Mouse (Mus musculus): ENCODE measurements at regions not wholly inside any gene's neighbourhood (a gene's known extent, or its start where the extent isn't known, plus 50 kb on each side); places are given as distances from the start of the nearest gene placed in this dataset.

- Histone ChIP-seq H3K27ac (ENCODE audit: low read length) (no peak overlapping the region), H3K27me3 (ENCODE audit: control insufficient read depth, insufficient read depth, low read depth, low read length) (no peaks in the 10 kb centered on the region), H3K4me3 (ENCODE audit: low read length) (no peak overlapping the region), H3K36me3 (ENCODE audit: control insufficient read depth, insufficient read depth, low read length) (no peaks in the 10 kb centered on the region), H3K9me3 (ENCODE audit: control insufficient read depth, low read length) (no peaks in the 10 kb centered on the region), H3K4me2 (ENCODE audit: low read depth, low read length) (no peak overlapping the region), H3K9ac (ENCODE audit: low read length) (no peak overlapping the region), H3K4me1 (replicated peaks; ENCODE audit: control insufficient read depth, insufficient read depth, low read length) (no peaks in the 10 kb centered on the region)
- WGBS = 39% methylated on average over 2 of the region's 2 CpGs
- no peak for ATAC-seq (ENCODE audit: low read depth)
These were observed 134.4 kb downstream of the Tmem161b start for GRCm38 (mm10) chr13:84356455-84356854.

DNA sequence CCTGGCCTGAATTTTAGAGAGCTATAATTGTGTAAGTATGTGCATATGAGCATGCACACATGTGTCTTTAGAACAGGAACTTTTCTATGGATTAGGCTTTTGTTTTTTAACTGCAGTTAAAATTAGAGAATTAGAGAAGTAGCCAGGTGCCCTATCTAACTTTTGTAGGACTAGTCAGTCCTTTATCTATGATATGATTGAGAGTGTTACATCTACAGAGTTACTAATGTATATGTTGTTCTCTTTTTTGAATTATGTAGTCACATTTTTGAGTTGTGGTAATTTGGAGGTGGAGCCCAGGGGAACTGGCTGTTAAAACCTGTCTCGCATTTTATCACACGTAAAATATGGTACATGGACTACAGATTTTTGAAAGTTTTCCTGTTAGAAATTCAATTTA, 138.4 kb downstream of the Tmem161b start:
- no peaks in the 10 kb centered on the region for H3K36me3 ChIP-seq (ENCODE audit: control insufficient read depth, insufficient read depth, low read length)
- H3K4me2 ChIP-seq (ENCODE audit: low read depth, low read length) = no peak overlapping the region
- no peaks in the 10 kb centered on the region for H3K9me3 ChIP-seq (ENCODE audit: control insufficient read depth, low read length)
- ATAC-seq (ENCODE audit: low read depth) = no peak
- H3K9ac ChIP-seq (ENCODE audit: low read length) = no peak overlapping the region
- H3K27me3 ChIP-seq (ENCODE audit: control insufficient read depth, insufficient read depth, low read depth, low read length) = no peaks in the 10 kb centered on the region
- no peak overlapping the region for H3K27ac ChIP-seq (ENCODE audit: low read length)
- no peak overlapping the region for H3K4me3 ChIP-seq (ENCODE audit: low read length)
- 92% methylated on average over 2 of the region's 2 CpGs for WGBS
- no peaks in the 10 kb centered on the region for H3K4me1 ChIP-seq (replicated peaks; ENCODE audit: control insufficient read depth, insufficient read depth, low read length)

- WGBS = 87% methylated on average over 4 of the region's 4 CpGs
- H3K9ac ChIP-seq (ENCODE audit: low read length) = no peak overlapping the region
- H3K4me1 ChIP-seq (replicated peaks; ENCODE audit: control insufficient read depth, insufficient read depth, low read length) = no peaks in the 10 kb centered on the region
- no peak for ATAC-seq (ENCODE audit: low read depth)
- H3K27me3 ChIP-seq (ENCODE audit: control insufficient read depth, insufficient read depth, low read depth, low read length) = no peaks in the 10 kb centered on the region
- H3K4me2 ChIP-seq (ENCODE audit: low read depth, low read length) = no peak overlapping the region
- no peak overlapping the region for H3K27ac ChIP-seq (ENCODE audit: low read length)
- H3K9me3 ChIP-seq (ENCODE audit: control insufficient read depth, low read length) = no peaks in the 10 kb centered on the region; the same call in 1 of the 2 replicates
- no peaks in the 10 kb centered on the region for H3K36me3 ChIP-seq (ENCODE audit: control insufficient read depth, insufficient read depth, low read length)
- H3K4me3 ChIP-seq (ENCODE audit: low read length) = no peak overlapping the region
These were observed 142.0 kb downstream of the Tmem161b start for GRCm38 (mm10) chr13:84364069-84364468.

- Histone ChIP-seq H3K9ac (ENCODE audit: low read length) (no peak overlapping the region), H3K27ac (ENCODE audit: low read length) (no peak overlapping the region), H3K27me3 (ENCODE audit: control insufficient read depth, insufficient read depth, low read depth, low read length) (no peaks in the 10 kb centered on the region), H3K4me2 (ENCODE audit: low read depth, low read length) (no peak overlapping the region), H3K4me1 (replicated peaks; ENCODE audit: control insufficient read depth, insufficient read depth, low read length) (no peaks in the 10 kb centered on the region), H3K36me3 (ENCODE audit: control insufficient read depth, insufficient read depth, low read length) (no peaks in the 10 kb centered on the region), H3K9me3 (ENCODE audit: control insufficient read depth, low read length) (no peaks in the 10 kb centered on the region; the same call in 1 of the 2 replicates), H3K4me3 (ENCODE audit: low read length) (no peak overlapping the region)
- no peak for ATAC-seq (ENCODE audit: low read depth)
These were observed 143.4 kb downstream of the Tmem161b start for GRCm38 (mm10) chr13:84365503-84365902.

GRCm38 (mm10) chr13:84366017-84366416, 143.9 kb downstream of the Tmem161b start:
- Histone ChIP-seq H3K9me3 (ENCODE audit: control insufficient read depth, low read length) (no peaks in the 10 kb centered on the region; the same call in 1 of the 2 replicates), H3K9ac (ENCODE audit: low read length) (no peak overlapping the region), H3K36me3 (ENCODE audit: control insufficient read depth, insufficient read depth, low read length) (no peaks in the 10 kb centered on the region), H3K27ac (ENCODE audit: low read length) (no peak overlapping the region), H3K4me3 (ENCODE audit: low read length) (no peak overlapping the region), H3K4me1 (replicated peaks; ENCODE audit: control insufficient read depth, insufficient read depth, low read length) (no peaks in the 10 kb centered on the region), H3K4me2 (ENCODE audit: low read depth, low read length) (no peak overlapping the region), H3K27me3 (ENCODE audit: control insufficient read depth, insufficient read depth, low read depth, low read length) (no peaks in the 10 kb centered on the region)
- ATAC-seq (ENCODE audit: low read depth) = no peak

- Histone ChIP-seq H3K4me2 (ENCODE audit: low read depth, low read length) (no peak overlapping the region), H3K27ac (ENCODE audit: low read length) (no peak overlapping the region), H3K36me3 (ENCODE audit: control insufficient read depth, insufficient read depth, low read length) (no peaks in the 10 kb centered on the region), H3K9me3 (ENCODE audit: control insufficient read depth, low read length) (no peaks in the 10 kb centered on the region; the same call in 1 of the 2 replicates), H3K4me3 (ENCODE audit: low read length) (no peak overlapping the region), H3K9ac (ENCODE audit: low read length) (no peak overlapping the region), H3K4me1 (replicated peaks; ENCODE audit: control insufficient read depth, insufficient read depth, low read length) (no peaks in the 10 kb centered on the region), H3K27me3 (ENCODE audit: control insufficient read depth, insufficient read depth, low read depth, low read length) (no peaks in the 10 kb centered on the region)
- 100% methylated on average over 1 of the region's 1 CpGs for WGBS
- no peak for ATAC-seq (ENCODE audit: low read depth)
These were observed 144.7 kb downstream of the Tmem161b start for GRCm38 (mm10) chr13:84366839-84367238.

GRCm38 (mm10) chr13:84368225-84368624, 146.1 kb downstream of the Tmem161b start:
- ATAC-seq (ENCODE audit: low read depth) = no peak
- no peaks in the 10 kb centered on the region for H3K4me1 ChIP-seq (replicated peaks; ENCODE audit: control insufficient read depth, insufficient read depth, low read length)
- H3K27ac ChIP-seq (ENCODE audit: low read length) = no peak overlapping the region
- no peaks in the 10 kb centered on the region; the same call in 1 of the 2 replicates for H3K9me3 ChIP-seq (ENCODE audit: control insufficient read depth, low read length)
- no peak overlapping the region for H3K4me3 ChIP-seq (ENCODE audit: low read length)
- H3K27me3 ChIP-seq (ENCODE audit: control insufficient read depth, insufficient read depth, low read depth, low read length) = no peaks in the 10 kb centered on the region
- H3K36me3 ChIP-seq (ENCODE audit: control insufficient read depth, insufficient read depth, low read length) = no peaks in the 10 kb centered on the region
- 67% methylated on average over 2 of the region's 2 CpGs for WGBS
- no peak overlapping the region for H3K9ac ChIP-seq (ENCODE audit: low read length)
- no peak overlapping the region for H3K4me2 ChIP-seq (ENCODE audit: low read depth, low read length)

- no peak overlapping the region for H3K4me2 ChIP-seq (ENCODE audit: low read depth, low read length)
- no peaks in the 10 kb centered on the region for H3K9me3 ChIP-seq (ENCODE audit: control insufficient read depth, low read length)
- no peak for ATAC-seq (ENCODE audit: low read depth)
- no peak overlapping the region for H3K4me3 ChIP-seq (ENCODE audit: low read length)
- no peak overlapping the region for H3K9ac ChIP-seq (ENCODE audit: low read length)
- H3K27ac ChIP-seq (ENCODE audit: low read length) = no peak overlapping the region
- no peaks in the 10 kb centered on the region for H3K27me3 ChIP-seq (ENCODE audit: control insufficient read depth, insufficient read depth, low read depth, low read length)
- WGBS = 90% methylated on average over 4 of the region's 4 CpGs
- H3K36me3 ChIP-seq (ENCODE audit: control insufficient read depth, insufficient read depth, low read length) = no peaks in the 10 kb centered on the region
- no peaks in the 10 kb centered on the region for H3K4me1 ChIP-seq (replicated peaks; ENCODE audit: control insufficient read depth, insufficient read depth, low read length)
These were observed 152.7 kb downstream of the Tmem161b start for GRCm38 (mm10) chr13:84374711-84375257.

- no peak overlapping the region for H3K9ac ChIP-seq (ENCODE audit: low read length)
- no peaks in the 10 kb centered on the region for H3K36me3 ChIP-seq (ENCODE audit: control insufficient read depth, insufficient read depth, low read length)
- no peak overlapping the region for H3K4me2 ChIP-seq (ENCODE audit: low read depth, low read length)
- no peak overlapping the region for H3K27ac ChIP-seq (ENCODE audit: low read length)
- H3K4me3 ChIP-seq (ENCODE audit: low read length) = no peak overlapping the region
- no peaks in the 10 kb centered on the region for H3K4me1 ChIP-seq (replicated peaks; ENCODE audit: control insufficient read depth, insufficient read depth, low read length)
- no peak for ATAC-seq (ENCODE audit: low read depth)
- no peaks in the 10 kb centered on the region for H3K9me3 ChIP-seq (ENCODE audit: control insufficient read depth, low read length)
- 79% methylated on average over 4 of the region's 4 CpGs for WGBS
- H3K27me3 ChIP-seq (ENCODE audit: control insufficient read depth, insufficient read depth, low read depth, low read length) = no peaks in the 10 kb centered on the region
These were observed 153.8 kb downstream of the Tmem161b start for GRCm38 (mm10) chr13:84375941-84376340.
